Mouse (Mus musculus): ENCODE measurements around the gene Zmat5. TPM values are rescaled to one million over a fixed set of nuclear protein-coding genes. Genes with fewer than 3 reads are reported as not detected.

Zmat5 gene
- polyA plus RNA-seq (2015; fragmentation: Illumina TruSeq; extraction: RNeasy Lipid Tissue Mini Kit (QIAGEN cat#74804); ENCODE audit: insufficient read depth, low read depth, low replicate concordance): 7.1 TPM

GRCm38 (mm10) chr11:4704072-4704964 lies at the start of gene Zmat5, which contains the start of gene Uqcr10:
Gene Zmat5 (plus strand): TSS chr11:4704678.
Gene Uqcr10 (minus strand): TSS chr11:4704342.

GRCm38 (mm10) chr11:4746733-4747132 lies 42.3 kb downstream of the Zmat5 start, which contains the start of gene Cabp7:
Gene Cabp7 (minus strand): TSS chr11:4746778.

Other genes with a start within 250 kb of the Zmat5 start
- gene Mtmr3, start 109.8 kb upstream of the Zmat5 start, polyA plus RNA-seq (2015; fragmentation: Illumina TruSeq; extraction: RNeasy Lipid Tissue Mini Kit (QIAGEN cat#74804); ENCODE audit: insufficient read depth, low read depth, low replicate concordance): 8.3 TPM
- gene Gm11032, start 84.6 kb upstream of the Zmat5 start, polyA plus RNA-seq (2015; fragmentation: Illumina TruSeq; extraction: RNeasy Lipid Tissue Mini Kit (QIAGEN cat#74804); ENCODE audit: insufficient read depth, low read depth, low replicate concordance): not detected
- 7.0 TPM for gene Ascc2, start 66.9 kb upstream of the Zmat5 start, polyA plus RNA-seq (2015; fragmentation: Illumina TruSeq; extraction: RNeasy Lipid Tissue Mini Kit (QIAGEN cat#74804); ENCODE audit: insufficient read depth, low read depth, low replicate concordance)
- 96.2 TPM for gene Uqcr10, start 336 bp upstream of the Zmat5 start, polyA plus RNA-seq (2015; fragmentation: Illumina TruSeq; extraction: RNeasy Lipid Tissue Mini Kit (QIAGEN cat#74804); ENCODE audit: insufficient read depth, low read depth, low replicate concordance)
- 2.9 TPM for gene Cabp7, start 42.1 kb downstream of the Zmat5 start, polyA plus RNA-seq (2015; fragmentation: Illumina TruSeq; extraction: RNeasy Lipid Tissue Mini Kit (QIAGEN cat#74804); ENCODE audit: insufficient read depth, low read depth, low replicate concordance)
- 14.9 TPM for gene Nf2, start 144.9 kb downstream of the Zmat5 start, polyA plus RNA-seq (2015; fragmentation: Illumina TruSeq; extraction: RNeasy Lipid Tissue Mini Kit (QIAGEN cat#74804); ENCODE audit: insufficient read depth, low read depth, low replicate concordance)
- gene Nipsnap1, start 169.3 kb downstream of the Zmat5 start, polyA plus RNA-seq (2015; fragmentation: Illumina TruSeq; extraction: RNeasy Lipid Tissue Mini Kit (QIAGEN cat#74804); ENCODE audit: insufficient read depth, low read depth, low replicate concordance): 4.2 TPM
- gene Thoc5, start 190.6 kb downstream of the Zmat5 start, polyA plus RNA-seq (2015; fragmentation: Illumina TruSeq; extraction: RNeasy Lipid Tissue Mini Kit (QIAGEN cat#74804); ENCODE audit: insufficient read depth, low read depth, low replicate concordance): 5.7 TPM
- not detected for gene Nefh, start 243.4 kb downstream of the Zmat5 start, polyA plus RNA-seq (2015; fragmentation: Illumina TruSeq; extraction: RNeasy Lipid Tissue Mini Kit (QIAGEN cat#74804); ENCODE audit: insufficient read depth, low read depth, low replicate concordance)